Mouse (Mus musculus): ENCODE data around the gene Sgms1.

- TF ChIP-seq GATA1 (IDR thresholded peaks at IDR 0.05; ENCODE audit: borderline replicate concordance, low read length) (no peak), FLI1 (IDR thresholded peaks at IDR 0.05; ENCODE audit: low read length) (no peak)
Measured at GRCm38 (mm10) chr19:32258146-32258545, 131.4 kb downstream of the Sgms1 start.
